Comparison of ENCODE assay signal across 9 mouse cellular contexts in the genomic region with DNA sequence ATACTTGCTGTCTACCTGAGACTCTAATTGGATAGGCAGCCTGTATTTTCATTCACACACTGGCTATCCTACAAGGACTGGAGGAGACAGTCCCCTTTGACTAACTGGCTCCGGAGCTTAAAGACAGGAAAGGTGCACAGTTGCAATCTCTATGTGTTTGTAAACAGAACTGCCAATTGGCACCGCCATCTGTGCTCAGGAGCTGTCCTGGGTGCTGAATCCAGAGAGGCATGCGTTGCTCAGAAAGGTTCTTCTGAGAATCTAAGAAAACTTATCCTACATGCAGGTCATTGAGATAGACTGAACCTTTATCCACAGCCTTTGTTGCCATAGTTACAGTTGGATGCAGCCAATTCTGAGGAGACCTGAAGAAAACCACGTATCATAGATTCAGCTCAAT. TPM values are rescaled to one million over a fixed set of nuclear protein-coding genes. Genes with fewer than 3 reads are reported as not detected.
DNase-seq lines count a peak whose midpoint lies in the region; ATAC-seq and TF ChIP-seq lines count a peak whose summit lies in the region.
"Had no signal": no experiment of that assay in that cellular context is flagged by ENCODE, and none has a peak within 500 bp of the region (broad histone marks: within the 10 kb centered on the region; RNA-seq: fewer than 3 reads in every experiment).

No protein-coding gene starts in this region.

- ATAC-seq in kidney, embryonic 16.5 days (ENCODE audit: low FRiP score, low TSS enrichment) = no peak

- 0 out of 2 replicates have a peak, but pooled peaks cover 3% of the 10 kb centered on the region for H3K9me3 ChIP-seq in kidney, embryonic 16.5 days (ENCODE audit: low read length)

- DNase-seq in kidney, adult 2 months = peak; percentile 9
- DNase-seq in 416B (ENCODE audit: low read depth) (peak; percentile 44), R1 (ENCODE audit: low read depth, low spot score) (peak; percentile 72)
- peak; percentile 33 for DNase-seq in kidney, postnatal 14 days
- DNase-seq in cerebellum, adult 9-10 months = no peak
- no peak for DNase-seq in urinary bladder, adult 18-20 months (ENCODE audit: low spot score in 2 of 2)
- no peak for DNase-seq in T-cell, adult 2 months (ENCODE audit: low spot score)

- no peak overlapping the region for H3K9ac ChIP-seq in kidney, embryonic 16.5 days (replicated peaks; ENCODE audit: low read length)

- no peak overlapping the region for H3K4me3 ChIP-seq in kidney, adult 2 months (ENCODE audit: insufficient read depth, low read depth, low read length)
- no peak overlapping the region for H3K4me3 ChIP-seq in kidney, embryonic 16.5 days (ENCODE audit: low read length)
- H3K4me3 ChIP-seq: erythroblast, embryonic 14.5 days had no signal

- H3K27me3 ChIP-seq in kidney, adult 2 months (replicated peaks; ENCODE audit: control insufficient read depth, insufficient read depth, low read length) = no peaks in the 10 kb centered on the region
- no peaks in the 10 kb centered on the region for H3K27me3 ChIP-seq in kidney, embryonic 16.5 days (ENCODE audit: insufficient read depth, low read length)

- no peak for TF ChIP-seq POLR2A in kidney, adult 2 months (IDR thresholded peaks at IDR 0.05; ENCODE audit: low read depth, low read length)

- WGBS in kidney, adult 2 months = 27% methylated on average over 4 of the region's 4 CpGs
- WGBS in kidney, embryonic 16.5 days = 31% methylated on average over 4 of the region's 4 CpGs

- no peak overlapping the region for H3K27ac ChIP-seq in kidney, adult 2 months (ENCODE audit: insufficient read depth, low read depth, low read length)
- no peak overlapping the region for H3K27ac ChIP-seq in kidney, embryonic 16.5 days (ENCODE audit: low read length)

- no peak overlapping the region for H3K4me2 ChIP-seq in kidney, embryonic 16.5 days (replicated peaks; ENCODE audit: low read depth, low read length)

- no peak for TF ChIP-seq CTCF in kidney, adult 2 months (conservative IDR thresholded peaks at IDR 0.05; ENCODE audit: insufficient read depth, insufficient read length, low read depth, low read length)

- H3K36me3 ChIP-seq in kidney, adult 2 months (ENCODE audit: control insufficient read depth, insufficient read depth, low read length) = no peaks in the 10 kb centered on the region
- no peaks in the 10 kb centered on the region for H3K36me3 ChIP-seq in kidney, embryonic 16.5 days (ENCODE audit: insufficient read depth, low read length)

- no peaks in the 10 kb centered on the region for H3K4me1 ChIP-seq in kidney, adult 2 months (ENCODE audit: control insufficient read depth, insufficient read depth, low read length)
- no peaks in the 10 kb centered on the region; the same call in 1 of the 2 replicates for H3K4me1 ChIP-seq in kidney, embryonic 16.5 days (ENCODE audit: insufficient read depth, low read length)

RNA-seq across cellular contexts. Expression of a gene that starts 52.2 kb away (rescaled TPM):
- 2.2 and 2.4 TPM in 2 replicates for polyA plus RNA-seq in kidney, adult 2 months (2012; rRNA removed)
- polyA plus RNA-seq in kidney, embryonic 16.5 days (2015; fragmentation: Nextera tagmentation; extraction: Ambion mirVana) = 5.0 and 5.2 TPM in 2 replicates

RNA-seq across cellular contexts. Expression of a gene that starts 53.3 kb away (rescaled TPM):
- polyA plus RNA-seq in kidney, adult 2 months (2012; rRNA removed) = 4.6 and 6.1 TPM in 2 replicates
- polyA plus RNA-seq in kidney, embryonic 16.5 days (2015; fragmentation: Nextera tagmentation; extraction: Ambion mirVana) = 5.9 and 6.6 TPM in 2 replicates

Comparison
In these comparisons a context has a peak if more than half of its experiments do, and no peak if none do; other contexts are left out.
1. DNase-seq: peak in kidney, adult 2 months (single experiment), 416B (single experiment), R1 (single experiment) and kidney, postnatal 14 days (single experiment); none in cerebellum, adult 9-10 months (single experiment), urinary bladder, adult 18-20 months (0 of 2) and T-cell, adult 2 months (single experiment).